Mouse (Mus musculus) left cerebral cortex, postnatal 14 days (tissue): ENCODE results near the gene OR5BS1P. TPM values are rescaled to one million over a fixed set of nuclear protein-coding genes. Genes with fewer than 3 reads are reported as not detected.
"Not testable (repeated sequence)": the region's sequence is repeated elsewhere in the genome, so short reads cannot be mapped to it uniquely, and the experiment has no call there.

ENCODE experiments used
- DNase-seq, 2 experiments: peaks; one replicate each; pipeline ENCODE4 v3.0.0; 2021 to 2022; ENCODE audit warnings: low spot score in 2 of 2, mixed read lengths in 1 of 2
- intact Hi-C: fragments of 180-260 bp; cut with DNase I; formaldehyde crosslinking; loops from one replicate; pipeline ENCODE4 v1.15.1; 2025
- long read RNA-seq, 2 experiments: library from polyadenylated mRNA; stranded (forward); transcript quantifications; one replicate each; pipeline ENCODE4 v2.0.0; 2021
- total RNA-seq, 2 experiments: library from RNA; stranded (reverse); gene quantifications; 2 replicates each; pipeline ENCODE4 v1.2.3; 2021

The OR5BS1P gene
- not detected for total RNA-seq
- long read RNA-seq, experiment 1 = 0 reads
- long read RNA-seq, experiment 2 = 0 reads

DNA sequence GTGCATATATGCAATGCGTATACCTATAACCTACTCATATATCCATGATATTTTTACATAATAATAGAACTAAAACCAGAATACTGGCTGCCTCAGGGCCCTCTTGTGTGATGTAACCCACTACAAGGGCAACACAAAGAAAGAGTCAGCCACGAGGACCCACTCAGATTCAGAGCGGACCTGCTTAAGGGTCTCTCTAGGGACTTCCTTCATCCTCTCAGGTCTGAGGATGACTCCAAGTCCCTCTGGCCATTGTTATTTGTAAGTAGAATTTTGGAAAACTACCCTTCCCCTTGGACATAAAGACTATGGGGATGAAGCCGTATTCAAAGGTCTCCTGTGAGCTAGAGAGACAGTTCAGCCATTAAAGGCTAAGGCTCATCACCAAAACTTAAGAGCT is at the start of gene OR5BS1P:
Gene OR5BS1P, plus strand, starts transcription at position 301 of the 400 bp plus-strand sequence.
- intact Hi-C loops = no loop called here
- DNase-seq = no peak

- intact Hi-C loops = no loop called here
- DNase-seq = no peak
Measured at GRCm38 (mm10) chr15:98420897-98421296, 48.8 kb upstream of the OR5BS1P start.

GRCm38 (mm10) chr15:98424326-98424725 is 45.4 kb upstream of the OR5BS1P start:
- intact Hi-C loops = no loop called here
- DNase-seq = no peak

- intact Hi-C loops = no loop called here
- no peak for DNase-seq
Measured at GRCm38 (mm10) chr15:98424753-98425152, 44.9 kb upstream of the OR5BS1P start.

DNA sequence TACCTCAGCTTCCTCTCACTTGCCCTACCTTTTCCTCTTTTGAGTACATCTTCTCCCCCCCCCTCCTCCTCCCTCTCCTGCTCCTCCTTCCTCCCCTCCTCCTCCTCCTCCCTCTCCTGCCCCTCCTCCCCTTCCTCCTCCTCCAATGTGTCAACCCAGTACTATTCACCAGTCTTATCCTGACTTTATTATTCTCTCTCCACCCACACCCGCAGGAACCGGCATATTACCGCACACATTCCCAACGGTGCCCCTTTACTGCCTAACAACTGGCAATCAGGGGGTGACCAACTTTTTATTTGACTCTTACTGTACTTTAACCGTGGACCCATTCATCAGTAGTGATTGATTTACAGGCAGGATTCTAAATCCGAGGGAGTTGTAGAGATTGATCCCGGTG is 44.5 kb upstream of the OR5BS1P start:
- intact Hi-C loops = no loop called here
- no peak for DNase-seq

DNA sequence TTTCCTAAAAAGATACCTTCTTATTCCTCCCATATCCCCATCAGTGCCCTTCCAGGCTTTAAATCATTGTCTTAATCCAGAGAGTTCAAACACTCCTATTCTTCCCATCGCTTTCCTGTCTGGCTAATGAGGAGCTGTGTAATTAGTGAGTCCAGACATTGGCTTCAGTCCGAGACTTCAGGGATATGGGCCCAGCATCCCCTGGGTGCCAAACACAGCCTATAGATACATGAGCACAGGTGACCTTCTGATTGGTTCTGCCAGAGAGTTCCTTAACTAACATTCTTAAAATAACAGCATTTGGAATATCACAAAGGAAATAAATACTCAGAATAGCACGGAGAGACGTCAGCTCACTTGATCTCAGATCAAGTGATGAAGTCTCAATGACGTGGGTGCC is 38.8 kb upstream of the OR5BS1P start, which contains the start of gene Olfr282:
Gene Olfr282, plus strand, starts transcription at position 301 of the 400 bp plus-strand sequence.
- intact Hi-C loops = not testable (repeated sequence)

DNA sequence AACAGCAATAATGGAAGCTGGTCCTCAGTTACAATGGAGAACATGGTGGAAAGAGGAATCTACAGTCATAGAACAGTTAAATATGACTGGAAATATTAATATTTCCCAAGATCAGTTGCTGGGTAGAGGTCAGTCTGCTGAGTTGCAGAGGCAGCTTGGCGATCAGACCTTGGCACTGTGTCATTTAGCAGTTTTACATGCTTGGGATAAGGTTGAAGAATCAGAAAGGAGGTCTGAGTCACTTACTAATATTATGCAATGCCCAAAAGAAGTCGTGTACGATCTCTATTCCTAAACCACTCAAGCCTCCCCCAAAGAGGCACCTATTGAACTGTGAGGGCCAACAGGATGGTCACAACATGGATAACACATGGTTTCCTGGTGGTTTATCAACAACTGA is 25.1 kb upstream of the OR5BS1P start:
- DNase-seq = no peak
- intact Hi-C loops = no loop called here

More for the DNA sequence above, 38.8 kb upstream of the OR5BS1P start, which contains the start of gene Olfr282:
- DNase-seq = not testable (repeated sequence)

GRCm38 (mm10) chr15:98448521-98448920 is 21.2 kb upstream of the OR5BS1P start:
- intact Hi-C loops = no loop called here
- no peak for DNase-seq

DNA sequence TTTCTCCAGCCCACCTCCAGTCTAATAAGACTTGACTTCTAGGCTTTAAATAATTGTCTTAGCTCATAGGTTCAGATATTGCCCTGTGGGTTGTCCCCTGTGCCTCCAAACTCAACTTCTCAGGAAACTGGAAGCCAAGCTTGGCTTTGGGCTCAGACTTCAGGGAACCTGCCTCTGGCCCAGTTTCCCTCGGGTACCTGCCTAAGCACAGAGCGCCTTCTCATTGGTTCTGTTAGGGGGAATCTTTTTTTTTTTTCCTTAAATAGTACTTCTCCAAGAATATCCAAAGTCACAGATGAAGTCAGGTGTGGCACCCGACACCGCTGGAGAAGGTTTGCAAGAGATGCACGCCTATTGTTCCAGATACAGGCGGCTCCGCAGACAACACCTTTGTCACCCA is 17.4 kb upstream of the OR5BS1P start, which contains the start of gene Olfr281:
Gene Olfr281, plus strand, starts transcription at position 301 of the 400 bp plus-strand sequence.
- intact Hi-C loops = no loop called here
- DNase-seq = no peak

- intact Hi-C loops = no loop called here
- DNase-seq = no peak
Measured at GRCm38 (mm10) chr15:98471539-98471938, 1.8 kb downstream of the OR5BS1P start.

DNA sequence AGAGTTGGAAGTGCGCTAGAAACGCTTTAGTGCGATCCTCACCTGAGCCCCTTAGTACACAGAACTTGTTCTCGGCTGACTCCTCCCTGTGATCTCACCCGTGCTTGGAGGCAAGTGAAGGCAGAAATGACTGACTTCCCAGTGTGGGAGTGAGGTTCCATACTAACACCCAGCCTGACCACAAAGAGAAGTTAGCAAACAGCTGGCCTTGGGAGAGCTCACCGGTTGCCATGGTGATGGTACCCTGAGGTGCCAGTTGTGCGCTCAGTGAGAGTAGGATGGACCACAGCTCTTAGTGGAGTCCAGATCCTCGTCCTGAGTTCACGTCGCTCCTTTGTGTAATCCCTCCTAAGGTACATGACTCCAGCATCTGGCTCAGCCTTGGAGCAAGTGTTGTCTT is 5.3 kb downstream of the OR5BS1P start:
- intact Hi-C loops = no loop called here
- no peak for DNase-seq

GRCm38 (mm10) chr15:98475382-98475781 is 5.7 kb downstream of the OR5BS1P start:
- DNase-seq = peak in 1 of 2 experiments; percentile 25

GRCm38 (mm10) chr15:98476281-98476680 is 6.6 kb downstream of the OR5BS1P start:
- DNase-seq = no peak
- intact Hi-C loops = no loop called here

More at GRCm38 (mm10) chr15:98475382-98475781, 5.7 kb downstream of the OR5BS1P start:
- intact Hi-C loops = no loop called here

- intact Hi-C loops = no loop called here
- DNase-seq = no peak
Measured at GRCm38 (mm10) chr15:98479568-98480102, 9.9 kb downstream of the OR5BS1P start.

DNA sequence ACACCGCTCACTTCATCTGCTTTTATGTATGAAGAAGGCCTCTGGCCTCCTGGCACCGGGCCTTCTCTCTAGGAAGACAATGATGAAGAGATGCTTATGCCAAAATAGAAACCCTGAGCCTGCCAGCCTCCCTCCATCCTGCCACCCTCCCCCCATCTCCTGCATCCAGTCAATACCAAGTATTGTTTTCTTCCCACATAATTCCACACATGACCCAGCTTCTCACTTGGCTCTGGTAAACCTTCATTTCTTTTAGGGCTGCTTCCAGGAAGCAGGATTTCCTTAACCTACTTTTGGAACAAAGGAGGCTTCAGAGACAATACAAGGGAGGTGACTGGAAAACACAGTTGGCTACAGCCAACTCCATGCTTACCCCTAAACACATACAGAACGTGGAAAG is 13.0 kb downstream of the OR5BS1P start, which contains the start of gene Lalba:
Gene Lalba, minus strand, starts transcription at position 21 of the 400 bp plus-strand sequence.
- intact Hi-C loops = no loop called here

GRCm38 (mm10) chr15:98483907-98484886 is 14.5 kb downstream of the OR5BS1P start:
- DNase-seq = no peak
- intact Hi-C loops = no loop called here

More for the DNA sequence above, 13.0 kb downstream of the OR5BS1P start, which contains the start of gene Lalba:
- no peak for DNase-seq

DNA sequence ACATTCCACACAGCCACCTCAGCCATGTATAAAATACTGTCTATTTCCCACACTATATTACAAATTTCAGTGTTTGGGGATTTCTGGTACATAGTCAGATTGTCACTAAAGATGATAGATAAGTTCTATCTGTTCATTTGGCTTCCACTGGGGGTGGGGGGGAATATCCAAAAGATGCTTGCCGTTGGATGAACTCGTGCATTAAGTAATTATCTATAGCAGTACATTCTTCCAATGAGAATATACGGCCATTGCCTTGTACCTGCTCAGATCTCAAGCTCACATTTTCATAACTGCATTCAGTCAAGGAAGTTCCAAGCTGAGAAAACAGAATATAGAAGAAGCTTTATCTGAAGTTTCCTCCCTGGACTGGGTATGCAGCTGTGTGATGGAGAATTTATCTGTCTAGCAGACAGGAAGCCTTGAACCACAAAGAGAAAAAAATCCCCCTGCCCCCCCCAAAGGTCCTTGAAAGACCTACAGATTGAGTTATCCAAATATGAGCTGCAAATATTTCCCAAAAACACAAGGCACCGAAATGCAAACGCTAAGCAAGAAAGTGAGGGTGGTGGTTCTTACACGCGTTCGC is 16.8 kb downstream of the OR5BS1P start:
- DNase-seq = no peak
- intact Hi-C loops = no loop called here

DNA sequence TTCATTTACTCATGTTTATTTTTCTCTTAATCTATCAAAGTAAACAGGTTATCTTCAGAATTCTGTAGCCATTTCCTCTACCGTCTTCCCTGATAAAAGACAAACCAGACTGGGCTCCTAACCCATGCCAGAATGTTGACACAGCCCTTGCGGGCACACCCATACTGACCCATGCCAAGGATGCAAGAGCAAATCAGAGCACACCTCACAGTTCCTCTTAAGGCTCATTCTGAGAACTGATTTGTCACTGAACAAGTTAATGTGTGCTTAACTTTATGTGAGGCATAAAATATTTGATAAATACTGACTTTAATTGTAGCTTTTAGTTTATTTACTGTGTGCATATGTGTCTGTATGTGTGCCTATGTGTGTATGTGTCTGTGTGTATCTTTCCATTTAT is 21.6 kb downstream of the OR5BS1P start:
- intact Hi-C loops = no loop called here
- DNase-seq = no peak

GRCm38 (mm10) chr15:98492102-98492501 is 22.4 kb downstream of the OR5BS1P start, which contains the start of gene Olfr279:
Gene Olfr279, plus strand, starts transcription at chr15:98492402.
- intact Hi-C loops = no loop called here
- DNase-seq = no peak

- intact Hi-C loops = no loop called here
- DNase-seq = no peak
Measured at GRCm38 (mm10) chr15:98497631-98498030, 27.9 kb downstream of the OR5BS1P start.
